Mouse (Mus musculus): ENCODE measurements around the gene Apba2.

Apba2 gene

GRCm38 (mm10) chr7:64656787-64657186 is 155.3 kb downstream of the Apba2 start:
- DNase-seq (ENCODE audit: low spot score in 2 of 2) = no peak

DNA sequence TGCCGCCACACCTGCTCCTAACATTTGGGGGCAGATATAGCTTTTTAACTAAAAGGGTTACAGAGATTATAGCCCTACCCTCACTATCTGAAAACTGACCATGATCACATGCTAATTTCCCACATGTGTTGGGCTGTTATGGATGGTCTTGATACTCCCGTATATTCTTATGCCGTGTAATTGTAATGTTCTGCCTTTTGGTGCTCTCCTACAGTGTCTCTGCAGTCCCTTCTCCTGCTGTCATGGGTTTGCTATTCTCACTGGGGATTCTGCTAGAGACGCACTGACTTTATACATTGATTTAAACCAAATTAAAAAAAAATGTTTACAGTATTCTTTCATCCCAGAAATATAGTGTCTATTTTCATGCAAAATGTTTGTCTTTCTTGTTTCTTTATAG is 157.4 kb downstream of the Apba2 start:
- no peak for DNase-seq (ENCODE audit: low spot score in 2 of 2)

GRCm38 (mm10) chr7:64659328-64659727 is 157.8 kb downstream of the Apba2 start:
- no peak for DNase-seq (ENCODE audit: low spot score in 2 of 2)

GRCm38 (mm10) chr7:64662506-64662905 is 161.0 kb downstream of the Apba2 start:
- DNase-seq (ENCODE audit: low spot score in 2 of 2) = no peak

- DNase-seq (ENCODE audit: low spot score in 2 of 2) = no peak
These were observed 162.1 kb downstream of the Apba2 start for GRCm38 (mm10) chr7:64663600-64663999.

DNA sequence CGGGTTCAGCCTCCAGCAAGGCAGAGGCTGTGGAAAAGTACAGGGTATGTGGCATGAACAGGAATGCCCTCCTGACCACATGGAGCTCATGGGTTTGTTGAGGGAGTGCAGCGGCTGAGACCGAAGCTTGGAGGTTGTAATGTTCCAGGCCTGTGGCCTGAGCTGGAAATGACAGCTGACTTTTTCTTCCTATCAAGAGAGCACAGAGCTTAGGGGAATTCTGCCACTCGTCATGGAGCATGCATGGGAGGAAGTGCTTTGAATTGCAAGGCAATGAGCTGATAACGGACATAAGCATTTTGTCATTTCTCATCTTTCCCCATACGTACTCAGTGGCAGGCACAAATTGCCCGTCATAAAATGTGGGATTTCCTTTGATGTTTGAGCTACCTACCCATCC is 163.6 kb downstream of the Apba2 start:
- no peak for DNase-seq (ENCODE audit: low spot score in 2 of 2)

- no peak for DNase-seq (ENCODE audit: low spot score in 2 of 2)
These were observed 164.3 kb downstream of the Apba2 start for GRCm38 (mm10) chr7:64665716-64666298.

- DNase-seq (ENCODE audit: low spot score in 2 of 2) = no peak
These were observed 166.5 kb downstream of the Apba2 start for GRCm38 (mm10) chr7:64667959-64668358.

- no peak for DNase-seq (ENCODE audit: low spot score in 2 of 2)
These were observed 178.4 kb downstream of the Apba2 start for GRCm38 (mm10) chr7:64679771-64680479.

GRCm38 (mm10) chr7:64684893-64685292 is 183.4 kb downstream of the Apba2 start:
- DNase-seq (ENCODE audit: low spot score in 2 of 2) = no peak

DNA sequence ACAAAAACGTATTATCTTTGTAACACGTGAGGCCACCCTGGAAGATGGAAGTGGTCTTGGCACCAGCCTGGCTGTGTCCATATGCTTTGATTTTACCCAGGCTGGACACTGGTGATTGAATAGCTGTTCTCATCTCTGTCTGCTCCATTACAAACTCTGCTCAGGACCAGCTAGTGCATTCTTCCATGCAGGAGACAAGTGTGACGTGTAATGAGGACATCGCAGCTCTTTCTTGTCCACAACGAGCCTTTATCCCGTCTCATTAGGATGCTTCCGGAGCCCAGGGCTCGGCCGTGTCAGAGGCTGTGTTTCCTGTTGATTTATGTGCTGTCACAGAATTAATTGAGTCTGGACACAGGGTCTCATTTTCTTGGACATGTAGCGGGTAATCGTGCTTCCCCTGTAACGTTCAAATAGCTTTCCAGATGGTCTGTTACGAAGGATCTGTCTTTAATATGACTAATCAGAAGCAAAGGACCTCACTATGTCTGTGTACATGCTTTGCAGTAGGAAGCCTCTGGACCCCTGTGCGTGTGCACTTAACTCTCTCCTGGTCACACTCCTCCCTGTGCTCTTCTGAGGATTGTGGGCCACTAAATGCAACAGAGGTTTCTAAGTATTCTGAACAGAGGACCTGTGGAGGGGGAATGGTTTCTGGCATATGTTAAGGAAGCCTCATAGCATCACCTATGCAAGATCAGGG is 186.8 kb downstream of the Apba2 start:
- DNase-seq (ENCODE audit: low spot score in 2 of 2) = no peak

- no peak for DNase-seq (ENCODE audit: low spot score in 2 of 2)
These were observed 190.3 kb downstream of the Apba2 start for GRCm38 (mm10) chr7:64691831-64692230.

GRCm38 (mm10) chr7:64694937-64695336 is 193.4 kb downstream of the Apba2 start:
- DNase-seq (ENCODE audit: low spot score in 2 of 2) = no peak

DNA sequence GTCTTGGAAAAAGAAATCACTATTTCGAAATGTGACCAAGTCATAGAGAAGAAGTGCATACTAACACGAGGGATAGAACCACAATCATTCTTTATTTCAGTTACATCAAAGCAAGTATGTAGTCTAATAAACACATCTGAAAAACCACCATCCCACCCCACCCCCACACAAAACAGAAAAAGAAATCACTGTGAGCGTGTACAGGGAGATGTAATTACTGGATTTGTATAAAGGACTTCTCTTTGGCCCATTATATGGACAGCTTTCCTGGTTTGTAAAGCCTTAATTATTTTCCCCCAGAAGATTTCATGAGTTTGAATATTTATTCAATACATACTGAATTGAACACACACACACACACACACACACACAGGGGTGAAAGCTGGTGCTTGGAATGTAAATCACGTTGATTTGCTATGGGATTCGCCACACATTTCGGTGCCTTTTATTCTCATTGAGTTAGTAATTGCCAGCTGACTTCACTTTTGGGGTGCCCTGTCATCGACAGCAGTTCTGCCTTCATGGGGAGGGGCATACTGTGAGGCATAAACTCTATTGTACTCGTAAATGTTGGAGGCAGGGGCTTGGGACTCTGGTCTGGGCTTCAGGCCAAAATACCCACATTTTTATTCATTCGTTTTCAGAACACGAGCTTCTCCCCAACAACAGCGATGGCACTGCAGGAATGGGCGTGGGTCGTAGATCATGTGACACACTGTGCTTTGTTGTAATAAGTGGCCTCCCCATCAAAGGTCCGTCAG is 195.2 kb downstream of the Apba2 start:
- DNase-seq (ENCODE audit: low spot score in 2 of 2) = no peak

DNA sequence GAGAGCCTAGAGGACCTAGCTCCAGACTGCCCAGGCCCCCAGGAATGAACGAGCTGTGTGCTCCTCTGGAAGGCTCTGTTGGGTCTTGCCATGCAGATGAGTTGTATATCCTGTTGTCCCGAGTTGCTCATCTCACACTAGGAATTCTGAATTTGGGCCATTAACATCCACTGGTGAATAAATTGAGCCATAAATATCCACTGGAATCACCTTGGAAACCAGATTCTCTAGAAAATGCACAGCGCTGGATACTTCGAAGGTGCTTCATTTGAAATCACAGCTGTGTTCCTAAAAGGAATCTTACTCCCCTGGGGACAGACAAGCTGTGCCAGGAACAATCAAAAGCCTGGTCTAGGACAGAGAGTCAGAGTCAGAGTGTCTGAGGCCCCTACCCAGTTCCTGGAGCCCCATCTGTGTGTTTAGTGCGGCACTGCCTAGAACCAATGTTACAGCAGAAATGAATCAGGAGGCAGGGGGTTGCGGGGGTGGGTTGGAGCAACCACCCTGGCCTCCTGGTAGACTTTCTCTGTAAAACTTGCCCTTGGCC is 196.4 kb downstream of the Apba2 start:
- no peak for DNase-seq (ENCODE audit: low spot score in 2 of 2)

GRCm38 (mm10) chr7:64704060-64704595 is 202.6 kb downstream of the Apba2 start:
- no peak for DNase-seq (ENCODE audit: low spot score in 2 of 2)

DNA sequence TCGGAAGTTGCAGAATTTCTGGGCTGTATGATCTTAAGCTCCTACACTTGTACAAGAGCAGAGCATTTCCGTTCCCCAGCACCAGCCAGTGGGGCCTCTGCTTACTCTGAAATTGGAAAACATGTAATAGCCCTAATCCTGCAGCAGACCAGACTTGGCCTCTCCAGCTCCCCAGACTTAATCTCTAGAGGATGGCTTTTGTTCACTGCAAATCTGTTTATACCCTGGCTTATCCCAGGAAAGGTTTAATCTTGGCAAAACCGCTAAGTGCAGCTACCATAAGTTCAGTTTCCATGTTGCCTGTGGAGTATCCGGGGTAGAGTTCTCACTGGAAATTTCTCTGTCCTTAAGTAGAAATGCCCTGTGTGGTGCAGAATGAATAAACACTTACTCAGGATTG is 206.7 kb downstream of the Apba2 start:
- no peak for DNase-seq (ENCODE audit: low spot score in 2 of 2)

- DNase-seq (ENCODE audit: low spot score in 2 of 2) = no peak
These were observed 208.2 kb downstream of the Apba2 start for GRCm38 (mm10) chr7:64709520-64710262.

- no peak for DNase-seq (ENCODE audit: low spot score in 2 of 2)
These were observed 214.8 kb downstream of the Apba2 start for GRCm38 (mm10) chr7:64716286-64716685.

GRCm38 (mm10) chr7:64723313-64723712 is 221.8 kb downstream of the Apba2 start:
- DNase-seq (ENCODE audit: low spot score in 2 of 2) = no peak

GRCm38 (mm10) chr7:64724409-64724808 is 222.9 kb downstream of the Apba2 start:
- no peak for DNase-seq (ENCODE audit: low spot score in 2 of 2)

Measured in urinary bladder, adult 18-20 months (tissue).